Mouse (Mus musculus): ENCODE measurements around the gene Pygm. TPM values are rescaled to one million over a fixed set of nuclear protein-coding genes. Genes with fewer than 3 reads are reported as not detected.

Gene Pygm
- total RNA-seq (2021) = 10 to 100 TPM; 29.2 to 33.3 TPM

DNA sequence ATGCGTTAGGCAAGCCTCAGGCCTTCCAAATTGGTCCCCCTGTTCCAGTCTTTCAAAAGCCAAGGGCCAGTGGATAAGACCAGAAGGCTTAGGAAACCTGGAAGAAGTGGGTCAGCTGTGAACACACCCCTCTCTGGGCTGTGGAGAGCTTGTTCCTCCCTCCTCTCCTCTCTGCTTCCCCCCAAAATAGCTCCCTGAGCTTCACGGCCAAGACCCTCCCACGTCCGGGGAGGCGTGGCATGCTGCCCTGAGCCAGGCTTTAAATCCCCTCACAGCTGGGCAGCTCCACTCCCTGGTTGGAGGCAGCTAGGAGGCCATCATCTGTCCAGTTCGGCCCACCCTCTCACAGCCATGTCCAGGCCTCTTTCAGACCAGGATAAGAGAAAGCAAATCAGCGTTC is at the start of gene Pygm:
Pygm (plus strand) TSS at position 272 of the 400 bp plus-strand sequence.
- DNase-seq (ENCODE audit: low spot score in 2 of 2) = peak; percentile 62 to 69
- intact Hi-C loops (cut with DNase I) = no loop called here

- intact Hi-C loops (cut with DNase I) = loop anchor here (5.0 kb wide), 2 partner anchors 193 to 268 kb away; partner anchors contain the start of genes Arl2, Batf2 and Tm7sf2
- peak; percentile 96 for DNase-seq (ENCODE audit: low spot score in 2 of 2)
Observed at GRCm38 (mm10) chr19:6334673-6335457, 49.3 kb upstream of the Pygm start, which contains the start of gene Men1. TSS of gene Men1 (plus strand) at chr19:6334979.

- no peak for DNase-seq (ENCODE audit: low spot score in 2 of 2)
- intact Hi-C loops (cut with DNase I) = loop anchor here (5.0 kb wide), 1 partner anchor 268 kb away; the partner anchor contains the start of gene Tm7sf2
Observed at GRCm38 (mm10) chr19:6335458-6335827, 48.8 kb upstream of the Pygm start.

GRCm38 (mm10) chr19:6336920-6337319 is 47.3 kb upstream of the Pygm start:
- intact Hi-C loops (cut with DNase I) = loop anchor here (5.0 kb wide), 1 partner anchor 270 kb away; the partner anchor contains the start of gene Tm7sf2
- no peak for DNase-seq (ENCODE audit: low spot score in 2 of 2)

GRCm38 (mm10) chr19:6338171-6338570 is 46.0 kb upstream of the Pygm start:
- intact Hi-C loops (cut with DNase I) = loop anchor here (5.0 kb wide), 1 partner anchor 271 kb away; the partner anchor contains the start of gene Tm7sf2
- no peak for DNase-seq (ENCODE audit: low spot score in 2 of 2)

DNA sequence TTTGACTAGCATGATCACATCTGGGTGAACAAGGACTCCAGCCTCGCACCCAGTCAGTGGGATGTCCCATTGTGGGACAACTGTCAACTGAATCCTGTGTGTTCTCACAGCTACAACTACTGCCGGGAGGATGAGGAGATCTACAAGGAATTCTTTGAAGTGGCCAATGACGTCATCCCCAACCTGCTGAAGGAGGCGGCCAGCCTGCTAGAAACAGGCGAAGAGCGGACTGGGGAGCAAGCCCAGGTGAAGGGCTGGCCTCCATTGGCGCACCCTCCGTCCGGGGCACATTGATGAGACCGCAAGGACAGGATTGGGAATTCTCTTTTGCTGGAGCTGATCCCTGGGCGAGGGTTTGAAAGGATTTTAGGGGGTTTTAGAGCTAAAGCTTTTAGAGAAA is 45.5 kb upstream of the Pygm start:
- no peak for DNase-seq (ENCODE audit: low spot score in 2 of 2)
- intact Hi-C loops (cut with DNase I) = loop anchor here (5.0 kb wide), 1 partner anchor 271 kb away; the partner anchor contains the start of gene Tm7sf2

- no peak for DNase-seq (ENCODE audit: low spot score in 2 of 2)
- intact Hi-C loops (cut with DNase I) = loop anchor here (5.0 kb wide), 1 partner anchor 272 kb away; the partner anchor contains the start of gene Tm7sf2
Observed at GRCm38 (mm10) chr19:6339191-6339590, 45.0 kb upstream of the Pygm start.

GRCm38 (mm10) chr19:6339890-6340504 is 44.2 kb upstream of the Pygm start:
- intact Hi-C loops (cut with DNase I) = loop anchor here (5.0 kb wide), 1 partner anchor 273 kb away; the partner anchor contains the start of gene Tm7sf2

DNA sequence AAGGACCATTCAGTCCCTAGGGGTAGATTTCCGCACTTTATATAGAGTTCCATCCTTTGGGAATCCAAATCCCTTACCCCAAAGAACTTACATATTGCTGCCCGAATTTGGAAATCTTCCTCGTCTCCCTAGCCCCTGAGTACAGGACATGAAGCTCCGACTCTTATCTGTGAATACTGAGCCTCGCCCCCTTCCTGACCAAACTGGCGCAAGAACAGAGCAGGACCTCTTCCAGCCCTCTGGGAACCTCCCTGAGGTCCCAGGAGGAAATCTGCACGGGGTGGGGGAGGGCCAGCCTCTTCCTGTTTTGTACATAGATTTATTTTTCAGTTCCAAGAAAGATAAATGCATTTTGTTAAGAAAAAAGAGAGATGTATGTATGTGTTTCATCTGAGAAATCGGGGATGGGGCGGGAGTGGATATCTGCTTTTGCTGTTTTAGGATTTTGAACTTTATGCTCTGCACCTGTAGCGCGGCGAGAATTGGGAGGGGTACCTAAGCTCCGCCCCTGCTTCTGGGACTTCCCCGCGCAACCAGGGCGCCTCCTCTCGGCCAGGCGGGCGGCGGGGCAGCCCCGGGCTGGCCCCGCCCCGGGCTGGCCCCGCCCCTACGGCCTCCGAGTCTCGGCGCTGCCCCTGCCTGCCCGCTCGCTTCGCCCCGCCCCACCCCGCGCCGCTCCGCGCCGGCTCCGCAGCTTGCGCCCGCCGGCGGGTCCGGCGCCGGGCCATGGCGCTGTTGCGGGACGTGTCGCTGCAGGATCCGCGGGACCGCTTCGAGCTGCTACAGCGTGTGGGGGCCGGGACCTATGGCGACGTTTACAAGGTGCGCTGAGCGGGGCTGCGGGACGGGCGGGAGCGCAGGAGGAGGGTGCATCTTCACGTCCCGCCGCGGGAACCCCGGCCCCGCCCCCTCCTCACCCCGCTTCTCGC is 43.4 kb upstream of the Pygm start, which contains the start of gene Map4k2:
Map4k2 (plus strand) TSS at position 612 of the 929 bp plus-strand sequence.
- intact Hi-C loops (cut with DNase I) = no loop called here

More at GRCm38 (mm10) chr19:6339890-6340504, 44.2 kb upstream of the Pygm start:
- no peak for DNase-seq (ENCODE audit: low spot score in 2 of 2)

DNA sequence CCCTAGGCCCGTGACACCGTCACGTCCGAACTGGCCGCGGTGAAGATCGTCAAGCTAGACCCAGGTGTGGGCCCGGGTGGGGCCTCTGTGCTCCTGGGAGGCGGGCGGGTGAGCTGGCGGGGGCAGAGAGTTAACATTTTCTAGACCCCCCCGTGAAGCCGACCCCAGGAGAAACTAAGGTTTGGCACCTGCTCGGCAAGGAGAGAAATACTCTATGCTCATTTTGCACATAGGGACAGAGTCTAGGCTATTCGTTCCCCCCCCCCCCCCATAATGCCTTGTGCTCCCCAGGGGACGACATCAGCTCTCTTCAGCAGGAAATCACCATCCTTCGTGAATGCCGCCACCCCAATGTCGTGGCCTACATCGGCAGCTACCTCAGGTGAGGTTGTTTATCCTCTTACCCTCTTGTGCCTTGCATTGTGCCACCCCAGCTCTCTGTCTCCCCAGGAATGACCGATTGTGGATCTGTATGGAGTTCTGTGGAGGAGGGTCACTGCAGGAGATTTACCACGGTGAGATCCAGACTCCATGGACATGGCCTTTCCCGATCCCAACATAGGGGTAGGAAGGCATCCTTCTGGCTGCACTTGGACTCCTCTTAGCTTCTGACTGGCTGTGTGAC is 42.6 kb upstream of the Pygm start:
- intact Hi-C loops (cut with DNase I) = no loop called here

More for the DNA sequence above, 43.4 kb upstream of the Pygm start, which contains the start of gene Map4k2:
- DNase-seq (ENCODE audit: low spot score in 2 of 2) = peak; percentile 74 to 85

GRCm38 (mm10) chr19:6342276-6342933 is 41.8 kb upstream of the Pygm start:
- no peak for DNase-seq (ENCODE audit: low spot score in 2 of 2)
- intact Hi-C loops (cut with DNase I) = no loop called here

More for the DNA sequence above, 42.6 kb upstream of the Pygm start:
- no peak for DNase-seq (ENCODE audit: low spot score in 2 of 2)

DNA sequence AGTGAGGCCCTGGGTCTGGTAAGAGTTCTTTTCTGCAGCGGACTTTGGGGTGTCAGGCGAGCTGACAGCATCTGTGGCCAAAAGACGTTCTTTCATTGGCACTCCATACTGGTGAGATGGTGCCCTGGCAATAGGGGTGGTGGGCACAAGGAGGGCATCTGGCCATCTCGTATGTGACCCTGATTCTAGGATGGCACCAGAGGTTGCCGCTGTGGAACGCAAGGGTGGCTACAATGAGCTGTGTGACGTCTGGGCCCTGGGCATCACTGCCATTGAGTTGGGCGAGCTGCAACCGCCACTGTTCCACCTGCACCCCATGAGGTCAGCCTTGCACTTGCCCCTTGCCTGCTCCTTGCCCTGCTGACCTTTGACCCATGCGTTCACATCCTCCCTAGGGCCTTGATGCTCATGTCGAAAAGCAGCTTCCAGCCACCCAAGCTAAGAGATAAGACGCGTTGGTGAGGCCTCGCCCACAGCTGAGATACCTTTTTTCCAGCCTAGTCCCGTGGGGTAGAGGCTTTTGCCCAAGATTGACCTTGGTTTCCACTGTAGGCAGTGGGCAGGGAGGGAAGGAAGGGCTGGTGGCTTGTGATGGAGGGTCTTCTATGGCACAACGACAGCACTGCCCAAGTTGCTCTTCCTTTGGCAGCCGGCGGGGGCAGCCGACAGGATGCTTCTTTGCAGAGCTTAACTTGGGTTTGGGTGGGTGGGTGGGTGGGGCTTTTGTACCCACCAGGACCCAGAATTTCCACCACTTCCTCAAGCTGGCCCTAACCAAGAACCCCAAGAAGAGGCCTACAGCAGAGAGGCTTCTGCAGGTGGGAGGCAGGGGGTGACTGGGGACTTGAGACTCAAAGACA is 40.9 kb upstream of the Pygm start:
- no peak for DNase-seq (ENCODE audit: low spot score in 2 of 2)
- intact Hi-C loops (cut with DNase I) = no loop called here

- intact Hi-C loops (cut with DNase I) = no loop called here
- DNase-seq (ENCODE audit: low spot score in 2 of 2) = no peak
Observed at GRCm38 (mm10) chr19:6343996-6344395, 40.2 kb upstream of the Pygm start.

GRCm38 (mm10) chr19:6346023-6346422 is 38.2 kb upstream of the Pygm start:
- intact Hi-C loops (cut with DNase I) = no loop called here

GRCm38 (mm10) chr19:6346661-6347060 is 37.5 kb upstream of the Pygm start:
- no peak for DNase-seq (ENCODE audit: low spot score in 2 of 2)
- intact Hi-C loops (cut with DNase I) = no loop called here

More at GRCm38 (mm10) chr19:6346023-6346422, 38.2 kb upstream of the Pygm start:
- DNase-seq (ENCODE audit: low spot score in 2 of 2) = no peak

DNA sequence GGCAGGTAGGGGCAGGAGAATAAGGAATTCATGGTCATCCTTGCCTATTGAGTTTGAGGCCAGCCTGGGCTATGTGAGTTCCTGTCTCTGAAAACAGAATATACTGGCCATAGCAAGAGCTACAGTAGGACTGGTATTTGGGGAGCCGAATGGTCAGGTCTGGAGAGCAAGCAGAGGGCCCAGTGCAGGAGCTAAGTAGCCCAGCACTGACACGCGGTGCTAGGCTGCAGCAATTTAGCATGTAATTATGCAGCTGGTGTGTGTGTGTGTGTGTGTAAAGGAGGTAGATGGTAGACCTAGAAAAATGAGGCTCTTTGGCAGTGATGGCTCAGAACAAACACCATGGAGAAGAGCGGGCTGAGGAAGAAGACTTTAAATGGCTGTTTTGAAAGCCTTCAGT is 36.6 kb upstream of the Pygm start:
- DNase-seq (ENCODE audit: low spot score in 2 of 2) = no peak
- intact Hi-C loops (cut with DNase I) = no loop called here

- intact Hi-C loops (cut with DNase I) = no loop called here
- DNase-seq (ENCODE audit: low spot score in 2 of 2) = no peak
Observed at GRCm38 (mm10) chr19:6348717-6349116, 35.5 kb upstream of the Pygm start.
